ENCODE assay signal across 13 mouse cellular contexts in the genomic region with DNA sequence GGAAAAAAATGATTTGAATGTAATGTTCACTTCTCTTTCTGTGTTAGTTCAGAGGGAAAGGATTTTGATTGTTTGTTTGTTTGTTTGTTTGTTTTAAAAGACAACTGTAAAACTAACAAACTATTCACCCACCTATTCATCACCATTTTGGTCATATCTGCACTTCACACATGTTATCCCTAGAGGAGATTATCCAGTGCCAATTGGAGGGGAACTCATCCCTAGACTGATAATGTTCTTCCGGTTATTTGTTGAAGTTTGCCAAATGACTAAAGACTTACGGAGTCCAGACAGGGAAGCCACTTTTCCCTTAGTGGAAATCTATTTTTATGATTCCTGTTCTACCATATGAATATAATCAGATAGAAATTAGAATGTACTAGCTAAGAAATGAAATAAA.
"Had no signal": no experiment of that assay in that cellular context is flagged by ENCODE, and none has a peak within 500 bp of the region (broad histone marks: within the 10 kb centered on the region; RNA-seq: fewer than 3 reads in every experiment).

No protein-coding gene starts in this region.

- H3K4me1 ChIP-seq: neural tube, embryonic 15.5 days; stomach, embryonic 15.5 days had no signal

- H3K9me3 ChIP-seq: neural tube, embryonic 15.5 days; stomach, embryonic 15.5 days had no signal

- H3K27me3 ChIP-seq: neural tube, embryonic 15.5 days; stomach, embryonic 15.5 days had no signal

- H3K27ac ChIP-seq: neural tube, embryonic 15.5 days; stomach, embryonic 15.5 days; stomach, postnatal 0 days had no signal

- DNase-seq: right cerebral cortex, postnatal 14 days; right cerebral cortex, postnatal 25 days; right cerebral cortex, postnatal 4 days; spleen, adult 18-20 months; thymus, adult 18-20 months; thymus, adult 2 months; thymus, postnatal 14 days; thymus, postnatal 25 days; thymus, postnatal 36 days; thymus, postnatal 4 days had no signal

- H3K4me2 ChIP-seq: neural tube, embryonic 15.5 days; stomach, embryonic 15.5 days had no signal

- H3K9ac ChIP-seq: neural tube, embryonic 15.5 days; stomach, embryonic 15.5 days had no signal

- H3K4me3 ChIP-seq: neural tube, embryonic 15.5 days; stomach, embryonic 15.5 days had no signal

- H3K36me3 ChIP-seq: neural tube, embryonic 15.5 days; stomach, embryonic 15.5 days had no signal
